Mouse (Mus musculus): ENCODE data around the gene Gm49510.

Gene Gm49510

GRCm38 (mm10) chr15:78930801-78931426 is 31.4 kb downstream of the Gm49510 start:
- in situ Hi-C loops (cut with MboI; ENCODE audit: unreplicated experiment in 2 of 2) = no loop called here

GRCm38 (mm10) chr15:78931577-78931976 is 32.1 kb downstream of the Gm49510 start:
- in situ Hi-C loops (cut with MboI; ENCODE audit: unreplicated experiment in 2 of 2) = no loop called here

- in situ Hi-C loops (cut with MboI; ENCODE audit: unreplicated experiment in 2 of 2) = no loop called here
Measured at GRCm38 (mm10) chr15:78934784-78935320, 35.4 kb downstream of the Gm49510 start, which contains the start of gene Nol12. Nol12 (plus strand) TSS chr15:78934933.

GRCm38 (mm10) chr15:78936403-78936802 is 36.9 kb downstream of the Gm49510 start:
- in situ Hi-C loops (cut with MboI; ENCODE audit: unreplicated experiment in 2 of 2) = no loop called here

GRCm38 (mm10) chr15:78937311-78937710 is 37.8 kb downstream of the Gm49510 start:
- in situ Hi-C loops (cut with MboI; ENCODE audit: unreplicated experiment in 2 of 2) = no loop called here

- in situ Hi-C loops (cut with MboI; ENCODE audit: unreplicated experiment in 2 of 2) = no loop called here
Measured at GRCm38 (mm10) chr15:78937963-78938362, 38.5 kb downstream of the Gm49510 start.

- in situ Hi-C loops (cut with MboI; ENCODE audit: unreplicated experiment in 2 of 2) = loop anchor here in 1 of 2 experiments (5.0 kb wide), 1 partner anchor 38 kb away; no protein-coding TSS in a partner anchor
Measured at GRCm38 (mm10) chr15:78940325-78940724, 40.9 kb downstream of the Gm49510 start.

GRCm38 (mm10) chr15:78942663-78943062 is 43.2 kb downstream of the Gm49510 start:
- in situ Hi-C loops (cut with MboI; ENCODE audit: unreplicated experiment in 2 of 2) = loop anchor here in 1 of 2 experiments (5.0 kb wide), 1 partner anchor 40 kb away; no protein-coding TSS in a partner anchor

GRCm38 (mm10) chr15:78946232-78946631 is 46.8 kb downstream of the Gm49510 start:
- in situ Hi-C loops (cut with MboI; ENCODE audit: unreplicated experiment in 2 of 2) = no loop called here

GRCm38 (mm10) chr15:78947657-78948056 is 48.2 kb downstream of the Gm49510 start, which contains the start of gene Triobp:
Triobp (plus strand) TSS chr15:78947724.
- in situ Hi-C loops (cut with MboI; ENCODE audit: unreplicated experiment in 2 of 2) = no loop called here

- in situ Hi-C loops (cut with MboI; ENCODE audit: unreplicated experiment in 2 of 2) = no loop called here
Measured at GRCm38 (mm10) chr15:78948152-78948725, 48.8 kb downstream of the Gm49510 start.

GRCm38 (mm10) chr15:78948883-78949282 is 49.4 kb downstream of the Gm49510 start:
- in situ Hi-C loops (cut with MboI; ENCODE audit: unreplicated experiment in 2 of 2) = no loop called here

GRCm38 (mm10) chr15:78955663-78956062 is 56.2 kb downstream of the Gm49510 start:
- in situ Hi-C loops (cut with MboI; ENCODE audit: unreplicated experiment in 2 of 2) = no loop called here

- in situ Hi-C loops (cut with MboI; ENCODE audit: unreplicated experiment in 2 of 2) = no loop called here
Measured at GRCm38 (mm10) chr15:78956351-78956750, 56.9 kb downstream of the Gm49510 start.

- in situ Hi-C loops (cut with MboI; ENCODE audit: unreplicated experiment in 2 of 2) = no loop called here
Measured at GRCm38 (mm10) chr15:78957021-78957420, 57.6 kb downstream of the Gm49510 start.

GRCm38 (mm10) chr15:78959537-78959936 is 60.1 kb downstream of the Gm49510 start:
- in situ Hi-C loops (cut with MboI; ENCODE audit: unreplicated experiment in 2 of 2) = no loop called here

- in situ Hi-C loops (cut with MboI; ENCODE audit: unreplicated experiment in 2 of 2) = no loop called here
Measured at GRCm38 (mm10) chr15:78960088-78960487, 60.6 kb downstream of the Gm49510 start.

GRCm38 (mm10) chr15:78962885-78963284 is 63.4 kb downstream of the Gm49510 start:
- in situ Hi-C loops (cut with MboI; ENCODE audit: unreplicated experiment in 2 of 2) = no loop called here
